Mouse (Mus musculus): ENCODE results near the gene 1500009L16Rik. TPM values are rescaled to one million over a fixed set of nuclear protein-coding genes. Genes with fewer than 3 reads are reported as not detected.

Gene 1500009L16Rik
- polyA plus RNA-seq, 1 experiment from 2014 or later, result 28.3 TPM

GRCm38 (mm10) chr10:83777253-83777652 is 54.6 kb downstream of the 1500009L16Rik start:
- WGBS, result 87% methylated on average over 9 of the region's 9 CpGs
- no peaks in the 10 kb centered on the region for H3K4me1 ChIP-seq
- no peak for DNase-seq (ENCODE audit: low spot score)
- H3K9me3 ChIP-seq, result peaks cover 10% of the 10 kb centered on the region; the same call in 1 of the 2 replicates
- no peak overlapping the region for H3K4me3 ChIP-seq
- no peaks in the 10 kb centered on the region for H3K27me3 ChIP-seq (ENCODE audit: insufficient read depth, poor library complexity, severe bottlenecking)
- no peak overlapping the region for H3K27ac ChIP-seq
- no peaks in the 10 kb centered on the region for H3K36me3 ChIP-seq

DNA sequence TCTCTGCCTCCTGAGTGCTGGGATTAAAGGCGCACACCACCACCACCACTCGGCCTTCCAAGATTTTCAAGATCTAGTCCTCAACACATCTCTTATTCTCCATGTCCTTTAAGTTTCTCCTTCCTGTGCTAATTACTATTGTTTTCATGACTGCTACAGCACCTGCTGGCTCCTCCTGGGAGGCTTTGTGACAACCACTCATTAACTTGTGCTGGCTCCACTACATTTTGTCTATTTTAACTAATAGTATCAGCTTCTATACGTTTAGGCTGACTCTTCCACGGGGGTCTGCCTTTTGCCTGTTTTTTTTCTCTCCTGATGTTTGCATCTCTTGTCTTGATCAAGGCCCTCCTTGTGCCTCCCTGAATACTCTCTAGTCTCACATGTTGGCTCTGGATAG is 59.2 kb downstream of the 1500009L16Rik start:
- no peak for DNase-seq (ENCODE audit: low spot score)
- Histone ChIP-seq H3K4me3 (no peak overlapping the region), H3K9me3 (peaks cover 10% of the 10 kb centered on the region; the same call in 1 of the 2 replicates), H3K27me3 (ENCODE audit: insufficient read depth, poor library complexity, severe bottlenecking) (no peaks in the 10 kb centered on the region), H3K27ac (no peak overlapping the region), H3K36me3 (no peaks in the 10 kb centered on the region), H3K4me1 (0 out of 2 replicates have a peak, but pooled peaks cover 4% of the 10 kb centered on the region)
- 78% methylated on average over 4 of the region's 4 CpGs for WGBS

- Histone ChIP-seq H3K9me3 (peaks cover 10% of the 10 kb centered on the region; the same call in 1 of the 2 replicates), H3K27ac (no peak overlapping the region), H3K36me3 (no peaks in the 10 kb centered on the region), H3K27me3 (ENCODE audit: insufficient read depth, poor library complexity, severe bottlenecking) (no peaks in the 10 kb centered on the region), H3K4me1 (0 out of 2 replicates have a peak, but pooled peaks cover 4% of the 10 kb centered on the region), H3K4me3 (no peak overlapping the region)
- DNase-seq (ENCODE audit: low spot score), result no peak
- 77% methylated on average over 10 of the region's 10 CpGs for WGBS
Measured at GRCm38 (mm10) chr10:83782371-83783120, 59.9 kb downstream of the 1500009L16Rik start.

GRCm38 (mm10) chr10:83785003-83785402 is 62.3 kb downstream of the 1500009L16Rik start:
- H3K4me1 ChIP-seq, result 0 out of 2 replicates have a peak, but pooled peaks cover 4% of the 10 kb centered on the region
- no peaks in the 10 kb centered on the region for H3K36me3 ChIP-seq
- peak overlapping the region; percentile 47; the same call in 1 of the 2 replicates for H3K27ac ChIP-seq
- H3K4me3 ChIP-seq, result no peak overlapping the region
- no peak for DNase-seq (ENCODE audit: low spot score)
- 28% methylated on average over 5 of the region's 5 CpGs for WGBS
- H3K27me3 ChIP-seq (ENCODE audit: insufficient read depth, poor library complexity, severe bottlenecking), result no peaks in the 10 kb centered on the region
- 0 out of 2 replicates have a peak, but pooled peaks cover 1% of the 10 kb centered on the region for H3K9me3 ChIP-seq

DNA sequence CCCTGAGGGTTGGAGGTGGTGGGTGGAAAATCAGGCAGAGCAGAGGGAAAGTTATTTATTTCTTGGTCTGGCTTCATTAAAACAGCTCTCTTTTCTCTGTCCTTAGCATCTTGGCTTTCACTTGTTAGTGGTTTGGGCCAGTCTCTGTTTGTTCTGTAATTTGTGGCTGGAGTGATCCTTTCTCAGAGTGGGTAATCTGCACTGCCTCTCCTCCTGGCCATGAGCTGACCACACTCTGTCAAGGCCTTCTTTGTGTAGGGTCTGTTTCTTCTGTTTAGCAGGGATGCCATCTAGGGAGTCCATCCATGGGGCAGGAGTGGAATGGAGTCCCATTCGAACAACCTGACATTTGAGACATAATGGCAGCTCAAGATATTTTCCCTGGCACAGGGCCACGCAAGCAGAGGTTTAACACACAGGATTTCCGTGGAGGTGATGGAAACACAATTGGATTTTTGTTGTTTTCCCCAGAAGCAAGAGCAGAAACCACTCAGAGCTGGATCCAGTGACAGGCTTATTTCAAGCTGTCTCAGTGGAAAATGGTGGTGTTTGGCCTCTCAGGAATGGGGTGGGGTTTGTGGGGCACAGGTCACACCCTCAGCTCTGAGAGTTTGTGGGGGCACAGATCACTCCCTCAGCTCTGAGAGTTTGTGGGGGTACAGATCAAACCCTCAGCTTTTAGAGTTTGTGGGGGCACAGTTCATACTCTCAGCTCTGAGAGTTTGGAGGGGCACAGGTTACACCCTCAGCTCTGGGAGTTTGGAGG is 63.1 kb downstream of the 1500009L16Rik start:
- H3K9me3 ChIP-seq, result no peaks in the 10 kb centered on the region
- H3K4me3 ChIP-seq, result no peak overlapping the region
- 63% methylated on average over 3 of the region's 3 CpGs for WGBS
- H3K27ac ChIP-seq, result peak overlapping the region; percentile 47; the same call in 1 of the 2 replicates
- H3K36me3 ChIP-seq, result no peaks in the 10 kb centered on the region
- 0 out of 2 replicates have a peak, but pooled peaks cover 4% of the 10 kb centered on the region for H3K4me1 ChIP-seq
- DNase-seq (ENCODE audit: low spot score), result no peak
- H3K27me3 ChIP-seq (ENCODE audit: insufficient read depth, poor library complexity, severe bottlenecking), result no peaks in the 10 kb centered on the region

DNA sequence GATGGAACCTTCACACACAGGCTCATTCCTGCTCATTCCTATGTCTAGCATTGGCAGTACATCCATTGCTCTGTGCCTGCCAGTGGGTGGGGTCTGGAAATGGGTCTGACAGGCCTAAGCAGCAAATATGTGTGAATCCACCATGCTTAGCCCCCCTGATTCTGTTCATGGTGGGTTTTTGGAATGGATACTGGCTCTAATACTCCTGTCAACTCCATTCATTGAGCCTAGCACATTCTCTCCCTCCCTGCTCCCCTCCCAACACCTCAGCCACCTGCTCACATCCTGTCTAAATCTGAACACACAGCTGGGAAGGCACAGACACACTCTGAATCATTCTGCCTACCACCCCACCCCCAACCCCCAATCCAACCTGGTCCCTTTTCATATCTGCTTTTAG is 72.4 kb downstream of the 1500009L16Rik start:
- H3K27me3 ChIP-seq (ENCODE audit: insufficient read depth, poor library complexity, severe bottlenecking), result no peaks in the 10 kb centered on the region
- H3K27ac ChIP-seq, result no peak overlapping the region
- no peaks in the 10 kb centered on the region for H3K9me3 ChIP-seq
- H3K4me3 ChIP-seq, result no peak overlapping the region
- no peaks in the 10 kb centered on the region for H3K36me3 ChIP-seq
- no peaks in the 10 kb centered on the region for H3K4me1 ChIP-seq
- DNase-seq (ENCODE audit: low spot score), result no peak

GRCm38 (mm10) chr10:83795500-83795899 is 72.8 kb downstream of the 1500009L16Rik start:
- Histone ChIP-seq H3K4me3 (no peak overlapping the region), H3K36me3 (no peaks in the 10 kb centered on the region), H3K4me1 (no peaks in the 10 kb centered on the region), H3K27ac (no peak overlapping the region), H3K9me3 (no peaks in the 10 kb centered on the region), H3K27me3 (ENCODE audit: insufficient read depth, poor library complexity, severe bottlenecking) (no peaks in the 10 kb centered on the region)
- WGBS, result 89% methylated on average over 4 of the region's 4 CpGs
- DNase-seq (ENCODE audit: low spot score), result no peak

GRCm38 (mm10) chr10:83804021-83804420 is 81.4 kb downstream of the 1500009L16Rik start:
- Histone ChIP-seq H3K4me1 (peaks cover 32% of the 10 kb centered on the region), H3K9me3 (no peaks in the 10 kb centered on the region), H3K27me3 (ENCODE audit: insufficient read depth, poor library complexity, severe bottlenecking) (no peaks in the 10 kb centered on the region), H3K27ac (0 out of 2 replicates have a peak overlapping the region, but pooled peaks have one; percentile 76), H3K36me3 (no peaks in the 10 kb centered on the region), H3K4me3 (no peak overlapping the region)
- WGBS, result 81% methylated on average over 6 of the region's 6 CpGs
- DNase-seq (ENCODE audit: low spot score), result no peak

- peak overlapping the region; percentile 76 for H3K27ac ChIP-seq
- WGBS, result 25% methylated on average over 11 of the region's 11 CpGs
- H3K4me1 ChIP-seq, result peaks cover 32% of the 10 kb centered on the region
- H3K27me3 ChIP-seq (ENCODE audit: insufficient read depth, poor library complexity, severe bottlenecking), result no peaks in the 10 kb centered on the region
- peak; percentile 91 for DNase-seq (ENCODE audit: low spot score)
- no peaks in the 10 kb centered on the region for H3K9me3 ChIP-seq
- H3K4me3 ChIP-seq, result no peak overlapping the region
- H3K36me3 ChIP-seq, result no peaks in the 10 kb centered on the region
Measured at GRCm38 (mm10) chr10:83805201-83805718, 82.6 kb downstream of the 1500009L16Rik start.

DNA sequence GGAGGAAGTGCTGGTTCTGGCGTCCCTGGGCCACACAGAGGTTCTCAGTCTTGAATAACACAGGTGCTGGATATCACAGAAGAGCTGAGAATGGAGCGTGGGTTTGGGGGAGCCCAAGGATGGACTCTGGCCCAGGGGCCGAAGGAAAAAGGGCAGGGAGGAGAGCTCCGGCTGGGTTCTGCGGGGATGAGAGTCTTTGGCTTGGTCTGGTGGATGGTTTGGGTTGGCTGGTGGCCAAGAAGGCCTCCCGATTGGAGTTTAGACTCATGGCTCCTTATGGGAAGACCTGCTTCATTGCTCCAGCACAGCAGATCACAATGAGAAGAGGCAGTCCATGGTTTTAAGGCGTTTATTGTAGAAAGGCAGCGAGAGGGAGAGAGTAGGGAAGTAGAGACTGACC is 84.6 kb downstream of the 1500009L16Rik start:
- Histone ChIP-seq H3K4me3 (no peak overlapping the region), H3K36me3 (no peaks in the 10 kb centered on the region), H3K27me3 (ENCODE audit: insufficient read depth, poor library complexity, severe bottlenecking) (no peaks in the 10 kb centered on the region), H3K9me3 (no peaks in the 10 kb centered on the region), H3K4me1 (peaks cover 32% of the 10 kb centered on the region), H3K27ac (peak overlapping the region; percentile 75)
- WGBS, result 64% methylated on average over 8 of the region's 8 CpGs
- DNase-seq (ENCODE audit: low spot score), result no peak
